Mouse (Mus musculus) liver, embryonic 12.5 days (tissue): ENCODE data around the gene Ppard. TPM values are rescaled to one million over a fixed set of nuclear protein-coding genes. Genes with fewer than 3 reads are reported as not detected.

Source experiments
- ATAC-seq: fragments of 200-750 bp; cut with Nextera tagmentation; 2 replicates; pipeline ENCODE4 v1.8.0; 2017; ENCODE audit warnings: moderate number of reproducible peaks, mild to moderate bottlenecking, moderate library complexity
- H3K27ac ChIP-seq: fragments of 300-500 bp; sonication (generic); 2 replicates; pipeline ENCODE4 v1.5.1; 2016; ENCODE audit warnings: mild to moderate bottlenecking
- H3K27me3 ChIP-seq: fragments of 300-500 bp; sonication (generic); replicated peaks from 2 replicates; pipeline ENCODE4 v1.6.1; 2016; ENCODE audit warnings: mild to moderate bottlenecking, moderate library complexity
- H3K36me3 ChIP-seq: fragments of 300-500 bp; sonication (generic); 2 replicates; pipeline ENCODE4 v1.6.1; 2016; ENCODE audit warnings: mild to moderate bottlenecking, moderate library complexity
- H3K4me1 ChIP-seq: fragments of 300-500 bp; sonication (generic); 2 replicates; pipeline ENCODE4 v1.6.1; 2016
- H3K4me2 ChIP-seq: fragments of 300-500 bp; sonication (generic); 2 replicates; pipeline ENCODE4 v1.6.1; 2016; ENCODE audit warnings: mild to moderate bottlenecking, moderate library complexity
- H3K4me3 ChIP-seq: fragments of 300-500 bp; sonication (generic); 2 replicates; pipeline ENCODE4 v1.5.1; 2016; ENCODE audit warnings: mild to moderate bottlenecking, moderate library complexity
- H3K9ac ChIP-seq: fragments of 300-500 bp; sonication (generic); 2 replicates; pipeline ENCODE4 v1.6.1; 2016; ENCODE audit warnings: mild to moderate bottlenecking, moderate library complexity
- H3K9me3 ChIP-seq: fragments of 300-500 bp; sonication (generic); replicated peaks from 2 replicates; pipeline ENCODE4 v1.6.1; 2016; ENCODE audit warnings: mild to moderate bottlenecking, moderate library complexity
- WGBS: fragments of 180-500 bp; shearing (Covaris S2); methylation state at CpG from one replicate; pipeline ENCODE4 v1.1.7; 2016; ENCODE audit not compliant: insufficient replicate concordance; 5-methylcytosine and 5-hydroxymethylcytosine counted together
- polyA plus RNA-seq: library from polyadenylated mRNA; unstranded; fragments of >200 nt; fragmentation: Nextera tagmentation; extraction: Ambion mirVana; gene quantifications from 2 replicates; pipeline ENCODE4 v1.2.1, GENCODE M21; 2016

The Ppard gene
- polyA plus RNA-seq, 1 experiment from 2014 or later = 2.0 TPM

- Histone ChIP-seq H3K27ac (no peak overlapping the region), H3K4me2 (no peak overlapping the region), H3K36me3 (peaks cover 13% of the 10 kb centered on the region), H3K9me3 (no peaks in the 10 kb centered on the region), H3K4me1 (peaks cover 78% of the 10 kb centered on the region), H3K27me3 (no peaks in the 10 kb centered on the region), H3K9ac (no peak overlapping the region), H3K4me3 (no peak overlapping the region)
- ATAC-seq = no peak
- WGBS = 77% methylated on average over 9 of the region's 9 CpGs
These were observed 28.0 kb downstream of the Ppard start for GRCm38 (mm10) chr17:28260543-28260909.

- no peak overlapping the region for H3K4me3 ChIP-seq
- ATAC-seq = peak; percentile 42; the same call in 1 of the 2 replicates
- no peak overlapping the region for H3K9ac ChIP-seq
- peak overlapping the region; percentile 1; the same call in 1 of the 2 replicates for H3K4me2 ChIP-seq
- H3K4me1 ChIP-seq = peaks cover 70% of the 10 kb centered on the region
- H3K9me3 ChIP-seq = no peaks in the 10 kb centered on the region
- H3K27me3 ChIP-seq = no peaks in the 10 kb centered on the region
- peaks cover 13% of the 10 kb centered on the region for H3K36me3 ChIP-seq
- WGBS = 69% methylated on average over 11 of the region's 11 CpGs
- H3K27ac ChIP-seq = no peak overlapping the region
These were observed 29.3 kb downstream of the Ppard start for GRCm38 (mm10) chr17:28261795-28262194.

GRCm38 (mm10) chr17:28263181-28263894 lies 30.8 kb downstream of the Ppard start:
- no peak for ATAC-seq
- Histone ChIP-seq H3K4me1 (peaks cover 61% of the 10 kb centered on the region), H3K27me3 (no peaks in the 10 kb centered on the region), H3K4me2 (no peak overlapping the region), H3K27ac (no peak overlapping the region), H3K9ac (no peak overlapping the region), H3K9me3 (no peaks in the 10 kb centered on the region), H3K36me3 (peaks cover 12% of the 10 kb centered on the region), H3K4me3 (no peak overlapping the region)
- WGBS = 69% methylated on average over 13 of the region's 13 CpGs

- Histone ChIP-seq H3K9me3 (no peaks in the 10 kb centered on the region), H3K36me3 (no peaks in the 10 kb centered on the region), H3K4me1 (peaks cover 67% of the 10 kb centered on the region), H3K27me3 (no peaks in the 10 kb centered on the region), H3K9ac (no peak overlapping the region), H3K4me2 (no peak overlapping the region), H3K4me3 (no peak overlapping the region), H3K27ac (no peak overlapping the region)
- no peak for ATAC-seq
- WGBS = 67% methylated on average over 5 of the region's 5 CpGs
These were observed 34.8 kb downstream of the Ppard start for GRCm38 (mm10) chr17:28267251-28267650.

GRCm38 (mm10) chr17:28270165-28270564 lies 37.7 kb downstream of the Ppard start:
- H3K27ac ChIP-seq = no peak overlapping the region
- no peaks in the 10 kb centered on the region for H3K9me3 ChIP-seq
- H3K4me3 ChIP-seq = no peak overlapping the region
- no peaks in the 10 kb centered on the region for H3K36me3 ChIP-seq
- WGBS = 66% methylated on average over 13 of the region's 13 CpGs
- H3K27me3 ChIP-seq = no peaks in the 10 kb centered on the region
- no peak overlapping the region; the same call in 1 of the 2 replicates for H3K4me2 ChIP-seq
- peaks cover 56% of the 10 kb centered on the region for H3K4me1 ChIP-seq
- H3K9ac ChIP-seq = no peak overlapping the region
- no peak for ATAC-seq

GRCm38 (mm10) chr17:28271537-28272266 lies 39.2 kb downstream of the Ppard start:
- Histone ChIP-seq H3K4me3 (no peak overlapping the region), H3K9me3 (no peaks in the 10 kb centered on the region), H3K36me3 (0 out of 2 replicates have a peak, but pooled peaks cover 4% of the 10 kb centered on the region), H3K4me1 (peaks cover 51% of the 10 kb centered on the region), H3K4me2 (no peak overlapping the region), H3K9ac (no peak overlapping the region), H3K27me3 (no peaks in the 10 kb centered on the region), H3K27ac (no peak overlapping the region)
- WGBS = 80% methylated on average over 12 of the region's 12 CpGs
- no peak for ATAC-seq

GRCm38 (mm10) chr17:28272281-28272680 lies 39.8 kb downstream of the Ppard start:
- 82% methylated on average over 9 of the region's 9 CpGs for WGBS
- Histone ChIP-seq H3K4me2 (no peak overlapping the region), H3K9ac (no peak overlapping the region), H3K36me3 (0 out of 2 replicates have a peak, but pooled peaks cover 9% of the 10 kb centered on the region), H3K4me1 (peaks cover 53% of the 10 kb centered on the region), H3K27me3 (no peaks in the 10 kb centered on the region), H3K4me3 (no peak overlapping the region), H3K27ac (no peak overlapping the region), H3K9me3 (no peaks in the 10 kb centered on the region)
- no peak for ATAC-seq

- H3K4me3 ChIP-seq = no peak overlapping the region
- no peaks in the 10 kb centered on the region for H3K9me3 ChIP-seq
- H3K4me1 ChIP-seq = peaks cover 55% of the 10 kb centered on the region
- no peaks in the 10 kb centered on the region for H3K27me3 ChIP-seq
- no peak overlapping the region for H3K4me2 ChIP-seq
- no peak for ATAC-seq
- 60% methylated on average over 6 of the region's 6 CpGs for WGBS
- no peak overlapping the region for H3K9ac ChIP-seq
- H3K36me3 ChIP-seq = 0 out of 2 replicates have a peak, but pooled peaks cover 9% of the 10 kb centered on the region
- no peak overlapping the region for H3K27ac ChIP-seq
These were observed 40.3 kb downstream of the Ppard start for GRCm38 (mm10) chr17:28272837-28273236.

- peaks cover 65% of the 10 kb centered on the region for H3K4me1 ChIP-seq
- H3K9me3 ChIP-seq = no peaks in the 10 kb centered on the region
- no peak for ATAC-seq
- H3K4me3 ChIP-seq = no peak overlapping the region
- H3K9ac ChIP-seq = no peak overlapping the region
- no peaks in the 10 kb centered on the region for H3K27me3 ChIP-seq
- no peak overlapping the region for H3K4me2 ChIP-seq
- H3K36me3 ChIP-seq = 0 out of 2 replicates have a peak, but pooled peaks cover 9% of the 10 kb centered on the region
- WGBS = 71% methylated on average over 3 of the region's 3 CpGs
- H3K27ac ChIP-seq = no peak overlapping the region
These were observed 42.2 kb downstream of the Ppard start for GRCm38 (mm10) chr17:28274739-28275138.

GRCm38 (mm10) chr17:28277226-28277625 lies 44.7 kb downstream of the Ppard start:
- Histone ChIP-seq H3K9me3 (no peaks in the 10 kb centered on the region), H3K27me3 (no peaks in the 10 kb centered on the region), H3K4me1 (peaks cover 63% of the 10 kb centered on the region)

GRCm38 (mm10) chr17:28277721-28278120 lies 45.2 kb downstream of the Ppard start:
- H3K27me3 ChIP-seq = no peaks in the 10 kb centered on the region
- peaks cover 58% of the 10 kb centered on the region for H3K4me1 ChIP-seq
- H3K36me3 ChIP-seq = 0 out of 2 replicates have a peak, but pooled peaks cover 9% of the 10 kb centered on the region
- no peaks in the 10 kb centered on the region for H3K9me3 ChIP-seq
- no peak overlapping the region; the same call in 1 of the 2 replicates for H3K9ac ChIP-seq
- H3K4me3 ChIP-seq = no peak overlapping the region
- no peak for ATAC-seq
- H3K27ac ChIP-seq = peak overlapping the region; percentile 46; the same call in 1 of the 2 replicates
- 81% methylated on average over 10 of the region's 10 CpGs for WGBS
- no peak overlapping the region for H3K4me2 ChIP-seq

More at GRCm38 (mm10) chr17:28277226-28277625, 44.7 kb downstream of the Ppard start:
- Histone ChIP-seq H3K4me3 (no peak overlapping the region), H3K4me2 (no peak overlapping the region), H3K27ac (peak overlapping the region; percentile 46; the same call in 1 of the 2 replicates), H3K36me3 (0 out of 2 replicates have a peak, but pooled peaks cover 9% of the 10 kb centered on the region), H3K9ac (no peak overlapping the region; the same call in 1 of the 2 replicates)
- no peak for ATAC-seq
- WGBS = 85% methylated on average over 14 of the region's 14 CpGs

- no peak overlapping the region for H3K4me3 ChIP-seq
- peaks cover 53% of the 10 kb centered on the region for H3K4me1 ChIP-seq
- ATAC-seq = peak; percentile 66
- WGBS = 40% methylated on average over 3 of the region's 3 CpGs
- H3K9me3 ChIP-seq = no peaks in the 10 kb centered on the region
- 0 out of 2 replicates have a peak, but pooled peaks cover 9% of the 10 kb centered on the region for H3K36me3 ChIP-seq
- no peak overlapping the region for H3K4me2 ChIP-seq
- H3K27ac ChIP-seq = no peak overlapping the region
- no peaks in the 10 kb centered on the region for H3K27me3 ChIP-seq
- H3K9ac ChIP-seq = no peak overlapping the region
These were observed 45.7 kb downstream of the Ppard start for GRCm38 (mm10) chr17:28278156-28278555.
